Mouse (Mus musculus) hindbrain, postnatal 0 days (tissue): ENCODE measurements around the gene Prkn. TPM values are rescaled to one million over a fixed set of nuclear protein-coding genes. Genes with fewer than 3 reads are reported as not detected.
"Not testable (repeated sequence)": the region's sequence is repeated elsewhere in the genome, so short reads cannot be mapped to it uniquely, and the experiment has no call there.

Source experiments
- ATAC-seq: fragments of 200-750 bp; cut with Nextera tagmentation; 2 replicates; pipeline ENCODE4 v1.8.0; 2017; ENCODE audit warnings: mild to moderate bottlenecking, moderate TSS enrichment, moderate library complexity
- DNase-seq: peaks from one replicate; pipeline ENCODE4 v3.0.0-alpha.2; 2015; ENCODE audit warnings: low spot score
- H3K27ac ChIP-seq: fragments of 300-500 bp; sonication (generic); 2 replicates; pipeline ENCODE4 v1.5.1; 2014; ENCODE audit warnings: mild to moderate bottlenecking
- H3K27me3 ChIP-seq: fragments of 300-500 bp; sonication (generic); 2 replicates; pipeline ENCODE4 v1.6.1; 2014; ENCODE audit warnings: low read length, mixed read lengths; ENCODE audit not compliant: insufficient read depth
- H3K36me3 ChIP-seq: fragments of 300-500 bp; sonication (generic); 2 replicates; pipeline ENCODE4 v1.6.1; 2014; ENCODE audit warnings: low read length, mixed read lengths; ENCODE audit not compliant: insufficient read depth
- H3K4me1 ChIP-seq: fragments of 300-500 bp; sonication (generic); 2 replicates; pipeline ENCODE4 v1.6.1; 2014; ENCODE audit warnings: antibody characterized with exemption, low read length, mixed read lengths; ENCODE audit not compliant: insufficient read depth
- H3K4me2 ChIP-seq: fragments of 300-500 bp; sonication (generic); 2 replicates; pipeline ENCODE4 v1.6.1; 2014; ENCODE audit warnings: low read depth, mild to moderate bottlenecking, low read length, moderate library complexity, mixed read lengths
- H3K4me3 ChIP-seq: fragments of 300-500 bp; sonication (generic); 2 replicates; pipeline ENCODE4 v1.5.1; 2014; ENCODE audit warnings: low read length
- H3K9ac ChIP-seq: fragments of 300-500 bp; sonication (generic); replicated peaks from 2 replicates; pipeline ENCODE4 v1.6.1; 2014; ENCODE audit warnings: mild to moderate bottlenecking, low read length, moderate library complexity, mixed read lengths
- H3K9me3 ChIP-seq: fragments of 300-500 bp; sonication (generic); 2 replicates; pipeline ENCODE4 v1.6.1; 2016; ENCODE audit warnings: low read length, mixed read lengths
- CTCF ChIP-seq: IDR thresholded peaks from 2 replicates; pipeline ENCODE4 v1.5.1; 2016; ENCODE audit warnings: antibody characterized with exemption, control low read depth, low read depth
- WGBS: fragments of 180-500 bp; shearing (Covaris S2); extraction: QIAGEN DNeasy Blood & Tissue Kit; methylation state at CpG from one replicate; pipeline ENCODE4 v1.1.7; 2014; 5-methylcytosine and 5-hydroxymethylcytosine counted together
- polyA plus RNA-seq: library from polyadenylated mRNA; unstranded; fragments of >200 nt; fragmentation: Nextera tagmentation; extraction: Ambion mirVana; gene quantifications from 2 replicates; pipeline ENCODE4 v1.2.1, GENCODE M21; 2015
- total RNA-seq: library from RNA; depleted of rRNA; stranded (reverse); fragments of >200 nt; gene quantifications from 2 replicates; pipeline ENCODE4 v1.2.3, GENCODE M21; 2014

Prkn gene
- total and polyA plus RNA-seq, 2 experiments from 2014 or later: 9.3 to 10.7 TPM

- Histone ChIP-seq H3K27ac (no peak overlapping the region), H3K4me3 (no peak overlapping the region), H3K9ac (no peak overlapping the region), H3K9me3 (no peaks in the 10 kb centered on the region), H3K27me3 (no peaks in the 10 kb centered on the region), H3K4me2 (no peak overlapping the region), H3K36me3 (no peaks in the 10 kb centered on the region), H3K4me1 (no peaks in the 10 kb centered on the region)
- ATAC-seq (no peak), DNase-seq (no peak)
- 48% methylated on average over 2 of the region's 2 CpGs for WGBS
- TF ChIP-seq CTCF: no peak
These were observed 350.1 kb downstream of the Prkn start for GRCm38 (mm10) chr17:11190306-11190705.

- DNase-seq (no peak), ATAC-seq (no peak)
- H3K4me2 ChIP-seq: no peak overlapping the region
- H3K4me1 ChIP-seq: no peaks in the 10 kb centered on the region
- H3K9me3 ChIP-seq: no peaks in the 10 kb centered on the region
- H3K27me3 ChIP-seq: no peaks in the 10 kb centered on the region
- no peaks in the 10 kb centered on the region for H3K36me3 ChIP-seq
- no peak overlapping the region for H3K27ac ChIP-seq
- no peak for TF ChIP-seq CTCF
- no peak overlapping the region for H3K9ac ChIP-seq
- WGBS: 46% methylated on average over 2 of the region's 2 CpGs
- H3K4me3 ChIP-seq: no peak overlapping the region
These were observed 357.9 kb downstream of the Prkn start for GRCm38 (mm10) chr17:11198134-11198533.

GRCm38 (mm10) chr17:11209063-11209462, 368.9 kb downstream of the Prkn start:
- not testable (repeated sequence) for ATAC-seq, H3K4me3 ChIP-seq, H3K36me3 ChIP-seq, H3K4me1 ChIP-seq, H3K27ac ChIP-seq, H3K9me3 ChIP-seq, H3K9ac ChIP-seq, H3K27me3 ChIP-seq, DNase-seq, H3K4me2 ChIP-seq
- 77% methylated on average over 4 of the region's 4 CpGs for WGBS

GRCm38 (mm10) chr17:11211006-11211405, 370.8 kb downstream of the Prkn start:
- no peak overlapping the region for H3K4me2 ChIP-seq
- no peak for TF ChIP-seq CTCF
- 82% methylated on average over 11 of the region's 11 CpGs for WGBS
- H3K4me1 ChIP-seq: no peaks in the 10 kb centered on the region
- H3K27me3 ChIP-seq: no peaks in the 10 kb centered on the region
- H3K27ac ChIP-seq: no peak overlapping the region; the same call in 1 of the 2 replicates
- no peak overlapping the region for H3K4me3 ChIP-seq
- DNase-seq (no peak), ATAC-seq (no peak)
- H3K9ac ChIP-seq: no peak overlapping the region
- no peaks in the 10 kb centered on the region for H3K36me3 ChIP-seq
- no peaks in the 10 kb centered on the region for H3K9me3 ChIP-seq

- DNase-seq: no peak
- Histone ChIP-seq H3K4me3 (no peak overlapping the region), H3K9me3 (no peaks in the 10 kb centered on the region), H3K4me1 (no peaks in the 10 kb centered on the region), H3K27ac (no peak overlapping the region), H3K9ac (no peak overlapping the region), H3K36me3 (no peaks in the 10 kb centered on the region), H3K4me2 (no peak overlapping the region), H3K27me3 (no peaks in the 10 kb centered on the region)
- no peak for ATAC-seq
- WGBS: 58% methylated on average over 4 of the region's 4 CpGs
- TF ChIP-seq CTCF: no peak
These were observed 371.4 kb downstream of the Prkn start for GRCm38 (mm10) chr17:11211591-11211990.

- WGBS: 71% methylated on average over 3 of the region's 3 CpGs
- H3K27me3 ChIP-seq: no peaks in the 10 kb centered on the region
- no peak for DNase-seq
- H3K36me3 ChIP-seq: no peaks in the 10 kb centered on the region
- no peak overlapping the region for H3K27ac ChIP-seq
- no peak overlapping the region for H3K9ac ChIP-seq
- H3K9me3 ChIP-seq: no peaks in the 10 kb centered on the region
- no peak overlapping the region for H3K4me3 ChIP-seq
- no peaks in the 10 kb centered on the region for H3K4me1 ChIP-seq
- TF ChIP-seq CTCF: no peak
- H3K4me2 ChIP-seq: no peak overlapping the region
- no peak for ATAC-seq
These were observed 373.5 kb downstream of the Prkn start for GRCm38 (mm10) chr17:11213689-11214088.

GRCm38 (mm10) chr17:11229011-11229410, 388.8 kb downstream of the Prkn start:
- TF ChIP-seq CTCF: no peak
- no peaks in the 10 kb centered on the region for H3K9me3 ChIP-seq
- DNase-seq (no peak), ATAC-seq (no peak)
- H3K36me3 ChIP-seq: no peaks in the 10 kb centered on the region
- H3K4me1 ChIP-seq: no peaks in the 10 kb centered on the region
- no peak overlapping the region for H3K9ac ChIP-seq
- H3K4me3 ChIP-seq: no peak overlapping the region
- H3K4me2 ChIP-seq: no peak overlapping the region
- H3K27me3 ChIP-seq: no peaks in the 10 kb centered on the region
- 80% methylated on average over 4 of the region's 4 CpGs for WGBS
- no peak overlapping the region for H3K27ac ChIP-seq

GRCm38 (mm10) chr17:11229426-11229825, 389.2 kb downstream of the Prkn start:
- Histone ChIP-seq H3K9me3 (no peaks in the 10 kb centered on the region), H3K4me3 (no peak overlapping the region), H3K27me3 (no peaks in the 10 kb centered on the region), H3K4me1 (no peaks in the 10 kb centered on the region), H3K27ac (no peak overlapping the region), H3K9ac (no peak overlapping the region), H3K36me3 (no peaks in the 10 kb centered on the region), H3K4me2 (no peak overlapping the region)
- no peak for TF ChIP-seq CTCF
- DNase-seq: no peak
- WGBS: 57% methylated on average over 1 of the region's 1 CpGs
- ATAC-seq: no peak
